Mouse (Mus musculus) mature B cell (primary cell): ENCODE results near the gene Ugt1a8.

ENCODE experiments used
- in situ Hi-C: fragments of 300-500 bp; cut with MboI; formaldehyde crosslinking; loops from 2 replicates; pipeline ENCODE4 v1.14.3; 2019

The Ugt1a8 gene

DNA sequence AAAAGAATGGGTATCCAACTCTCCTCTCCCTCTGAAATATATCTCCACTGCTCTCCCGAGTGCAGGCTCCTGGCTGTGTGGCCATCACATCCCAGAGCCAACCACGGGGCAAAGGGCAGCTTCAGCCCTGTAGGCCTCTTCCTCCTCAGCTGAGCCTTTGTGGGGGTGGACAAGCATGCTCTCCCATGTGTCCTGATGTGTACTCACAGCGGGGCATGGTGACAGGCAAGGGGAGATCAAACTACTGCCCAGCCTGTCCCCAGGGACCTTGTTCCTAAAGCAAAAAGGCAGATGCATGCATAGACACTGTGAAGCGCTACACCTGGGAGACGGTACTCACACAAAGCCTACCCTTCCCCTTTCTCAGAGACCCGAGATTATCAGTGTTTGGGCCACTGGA, 172.5 kb downstream of the Ugt1a8 start:
- in situ Hi-C loops: no loop called here

GRCm38 (mm10) chr1:88260604-88261377, 173.2 kb downstream of the Ugt1a8 start:
- in situ Hi-C loops: no loop called here

- in situ Hi-C loops: no loop called here
Observed at GRCm38 (mm10) chr1:88261706-88262105, 174.1 kb downstream of the Ugt1a8 start.

DNA sequence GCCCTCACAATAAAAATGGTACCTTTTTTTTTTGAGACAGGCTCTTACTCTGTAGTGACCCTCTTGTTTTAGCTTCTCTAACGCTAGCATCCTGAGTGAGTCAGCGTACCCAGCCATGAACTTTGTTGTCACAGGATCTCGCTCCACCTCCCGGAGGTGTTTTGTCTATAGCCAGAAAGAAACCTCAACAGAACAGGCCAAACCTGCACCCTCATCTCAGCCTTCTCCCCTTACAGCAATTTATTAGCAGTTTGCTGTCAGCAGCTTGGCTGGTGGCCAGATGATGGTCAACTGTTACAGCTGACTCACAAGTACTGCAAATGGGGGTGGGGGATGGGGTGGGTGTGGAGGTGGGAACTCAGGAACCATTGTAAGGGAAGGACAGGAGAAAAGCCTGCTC, 174.6 kb downstream of the Ugt1a8 start:
- in situ Hi-C loops: no loop called here

- in situ Hi-C loops: no loop called here
Observed at GRCm38 (mm10) chr1:88262961-88263360, 175.3 kb downstream of the Ugt1a8 start.

DNA sequence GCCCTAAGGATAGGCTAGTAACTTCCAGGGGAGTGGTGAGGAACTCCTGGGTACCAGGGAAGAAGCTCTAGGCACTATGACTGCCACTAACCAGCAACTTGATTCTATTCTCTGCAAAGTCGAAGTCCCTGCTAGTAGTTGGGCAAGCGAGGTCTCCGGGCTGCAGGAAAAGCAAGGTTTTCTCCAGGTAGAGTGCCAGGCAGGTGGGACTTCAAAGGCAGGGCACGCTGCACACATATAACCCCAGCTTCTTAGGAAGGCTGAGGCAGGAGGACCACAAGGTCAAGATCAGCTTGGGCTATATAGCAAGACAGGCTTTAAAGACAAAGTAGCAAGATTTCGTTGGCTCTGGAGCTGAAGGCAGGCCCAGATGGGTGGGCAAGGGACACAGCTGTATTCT, 176.2 kb downstream of the Ugt1a8 start:
- in situ Hi-C loops: no loop called here

GRCm38 (mm10) chr1:88264237-88264868, 176.7 kb downstream of the Ugt1a8 start:
- in situ Hi-C loops: no loop called here

DNA sequence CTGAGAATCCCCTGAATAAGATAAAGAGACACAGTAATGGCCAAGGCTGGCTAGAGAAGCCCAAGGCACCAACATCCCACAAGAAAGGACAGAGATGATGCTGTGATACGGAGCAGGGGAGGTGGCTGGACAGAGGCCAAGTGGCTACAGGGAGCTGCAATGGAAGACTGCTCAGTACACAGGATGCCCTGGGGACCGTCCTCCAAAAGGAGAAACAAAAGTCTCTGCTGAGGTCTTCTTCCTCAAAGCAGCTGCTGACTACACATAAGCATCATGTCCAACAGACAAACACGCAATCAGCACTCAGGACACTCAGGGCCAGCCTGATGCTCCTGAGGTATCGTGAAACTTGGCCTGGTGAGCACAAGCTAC, 177.2 kb downstream of the Ugt1a8 start:
- in situ Hi-C loops: no loop called here

GRCm38 (mm10) chr1:88266123-88266522, 178.5 kb downstream of the Ugt1a8 start:
- in situ Hi-C loops: no loop called here

- in situ Hi-C loops: no loop called here
Observed at GRCm38 (mm10) chr1:88267489-88267888, 179.9 kb downstream of the Ugt1a8 start.

DNA sequence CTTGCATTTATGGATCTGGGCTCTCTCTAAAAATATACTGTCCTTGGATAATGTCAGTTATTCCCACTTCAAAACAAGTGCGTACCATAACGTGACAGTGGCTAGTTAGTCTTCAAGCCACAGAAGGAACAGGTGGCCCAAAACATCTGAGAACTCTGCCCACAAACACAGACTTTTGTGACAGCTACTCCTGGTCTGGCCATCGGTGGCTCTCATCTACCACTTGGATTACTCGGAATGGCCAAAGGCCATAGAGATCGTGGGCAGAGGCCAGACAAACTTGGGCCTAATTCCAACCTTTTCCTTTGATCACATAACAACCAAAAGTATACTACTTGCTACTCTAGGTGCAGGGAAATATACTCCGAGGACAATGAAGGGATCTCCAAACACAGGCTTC, 180.5 kb downstream of the Ugt1a8 start:
- in situ Hi-C loops: no loop called here
